Mouse (Mus musculus) spleen, postnatal 14 days (tissue): ENCODE measurements around the gene Plek2.
A peak's percentile ranks its signal among the peaks of the same experiment; 100 is the strongest.
"Not testable (repeated sequence)": the region's sequence is repeated elsewhere in the genome, so short reads cannot be mapped to it uniquely, and the experiment has no call there.

Source experiments
- DNase-seq, 2 experiments: peaks; one replicate each; pipeline ENCODE4 v3.0.0; 2021 to 2022; ENCODE audit warnings: low spot score in 2 of 2

Gene Plek2

GRCm38 (mm10) chr12:78906707-78907162 lies at the start of gene Plek2:
Gene Plek2 (minus strand): TSS chr12:78906964.
- DNase-seq, result peak; percentile 83

DNA sequence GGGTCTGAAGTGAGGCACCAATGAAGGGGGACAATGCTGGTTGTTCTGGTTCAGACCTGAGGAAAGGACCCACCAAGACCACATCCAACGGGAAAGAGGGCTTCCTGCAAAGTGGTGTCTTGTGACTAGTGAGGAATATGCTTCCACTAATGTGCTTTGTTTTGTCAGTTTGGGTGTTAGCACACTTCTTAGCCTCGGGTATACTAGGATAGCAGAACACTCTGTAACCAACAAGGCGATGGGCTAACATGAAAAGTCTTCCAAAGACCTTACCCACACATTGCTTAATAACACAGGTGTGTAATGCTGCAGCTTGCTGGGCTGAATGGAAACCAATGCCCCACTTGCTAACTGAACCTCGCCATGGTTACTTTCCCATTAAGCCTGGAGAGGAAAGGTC lies 49.6 kb upstream of the Plek2 start:
- DNase-seq, result no peak

DNA sequence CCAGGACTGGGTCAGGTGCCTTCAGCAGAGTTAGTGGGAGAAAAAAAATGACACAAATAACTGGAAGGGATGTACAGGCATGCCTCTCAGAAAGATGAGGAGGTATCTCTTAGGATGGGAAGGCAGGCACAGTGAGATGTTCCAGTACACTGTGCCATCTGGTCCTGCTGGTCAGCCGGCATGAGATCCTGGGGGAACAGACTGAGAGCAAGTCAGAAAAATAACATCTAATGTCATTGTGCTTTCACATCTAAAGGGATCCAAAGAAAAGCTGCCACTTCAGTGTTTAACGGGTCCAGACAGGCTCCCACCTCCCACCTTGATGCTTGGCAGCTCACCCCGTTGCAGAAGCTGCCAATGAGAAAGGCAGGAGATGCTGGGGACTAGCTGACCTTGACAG lies 45.7 kb upstream of the Plek2 start:
- DNase-seq, result no peak

GRCm38 (mm10) chr12:78952053-78952452 lies 45.3 kb upstream of the Plek2 start:
- no peak for DNase-seq

GRCm38 (mm10) chr12:78947661-78948060 lies 40.9 kb upstream of the Plek2 start:
- no peak for DNase-seq

- DNase-seq, result no peak
Measured at GRCm38 (mm10) chr12:78947161-78947560, 40.4 kb upstream of the Plek2 start.

DNA sequence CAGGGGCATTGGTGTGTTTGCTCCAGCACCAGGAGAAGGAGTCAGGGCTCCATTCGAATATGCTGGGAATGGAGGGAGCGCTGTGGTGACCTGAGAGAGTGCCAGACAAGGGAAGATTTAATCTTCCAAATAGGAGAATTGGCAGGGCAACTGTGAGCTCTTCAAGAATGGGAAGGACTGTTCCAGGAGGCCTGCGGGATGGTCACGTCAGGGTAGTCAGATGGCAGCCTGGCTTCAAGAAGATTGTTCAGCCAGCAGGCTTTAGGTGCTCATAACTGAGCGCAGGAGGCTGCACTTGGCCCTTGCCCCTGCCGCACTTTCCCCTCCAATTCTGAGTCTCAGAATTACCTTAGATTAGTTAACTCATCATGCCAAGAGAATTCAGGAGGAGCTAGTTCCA lies 36.2 kb upstream of the Plek2 start:
- DNase-seq, result no peak

DNA sequence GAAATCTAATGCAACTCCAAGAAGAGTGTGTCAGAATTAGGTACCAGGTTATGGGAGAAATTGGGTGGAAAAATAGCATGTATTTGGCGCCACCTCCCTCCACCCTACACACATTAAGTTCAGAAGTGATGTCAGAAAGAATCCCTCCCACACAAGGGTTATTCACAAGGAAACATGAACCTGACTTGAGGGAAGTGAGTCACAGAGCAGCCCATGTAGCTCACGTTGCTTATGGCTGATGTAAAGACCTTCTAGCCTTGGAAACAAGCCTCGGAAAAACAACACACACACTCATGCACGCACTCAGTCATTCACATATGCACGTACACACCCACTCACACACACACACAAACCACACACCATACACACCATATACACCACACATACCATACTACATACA lies 33.3 kb upstream of the Plek2 start:
- DNase-seq, result no peak

GRCm38 (mm10) chr12:78939393-78940037 lies 32.8 kb upstream of the Plek2 start:
- DNase-seq, result no peak

DNA sequence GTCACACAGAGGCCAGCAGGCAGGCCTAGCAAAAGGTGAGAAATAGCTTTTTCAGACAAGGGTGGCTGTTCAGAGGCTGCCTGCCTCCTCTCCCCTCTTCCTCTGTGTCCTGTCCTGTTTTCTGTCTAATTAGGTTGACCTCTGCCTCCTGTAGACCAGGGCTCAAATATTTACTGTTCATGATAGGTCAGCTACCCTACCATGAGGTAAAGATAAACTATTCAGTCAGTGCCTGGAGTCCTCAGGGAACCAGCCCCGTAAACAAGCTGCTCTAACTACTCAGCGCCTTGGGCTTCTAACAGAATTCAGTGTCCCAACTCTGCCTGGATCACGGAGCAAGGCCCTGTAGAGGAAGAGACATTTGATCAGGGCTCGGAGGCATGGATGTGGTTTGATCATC lies 29.7 kb upstream of the Plek2 start:
- no peak for DNase-seq

DNA sequence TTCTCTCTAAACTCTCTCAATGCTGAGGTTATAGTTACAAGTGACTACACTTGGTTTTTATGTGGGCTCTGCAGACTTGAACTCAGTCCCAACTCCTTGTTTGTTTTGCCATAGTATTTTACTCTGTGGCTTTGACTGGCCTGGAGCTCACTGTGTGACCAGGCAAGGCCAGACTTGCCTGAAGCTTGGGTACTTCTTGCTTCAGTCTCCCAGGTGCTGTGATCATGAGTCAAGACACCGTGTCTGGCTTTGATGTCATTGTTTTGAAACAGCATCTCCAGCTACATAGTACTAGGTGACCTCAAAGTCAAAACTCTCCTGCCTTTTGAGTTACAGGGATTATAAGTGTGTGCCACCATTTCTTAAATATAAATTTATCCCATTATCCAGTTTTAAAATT lies 23.1 kb upstream of the Plek2 start:
- no peak for DNase-seq

DNA sequence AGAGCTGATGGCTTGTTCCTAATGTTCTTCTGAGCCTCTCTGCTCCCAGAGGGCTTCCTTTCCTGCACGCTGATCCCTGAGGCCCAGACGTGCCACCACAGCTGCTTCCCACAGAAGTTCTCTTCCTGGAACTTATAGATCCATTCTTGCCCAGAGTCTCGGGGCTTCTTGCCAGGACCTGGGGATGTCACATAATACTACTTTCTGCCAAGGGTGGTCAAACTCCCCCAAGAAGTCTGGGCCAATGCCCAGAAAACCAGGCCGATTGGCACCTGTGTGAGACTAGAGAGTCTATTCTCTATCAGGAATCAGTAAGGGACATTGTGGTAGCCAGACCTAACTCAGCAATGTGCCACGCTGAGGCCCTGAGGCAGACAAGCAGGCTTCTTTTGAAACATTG lies 20.5 kb upstream of the Plek2 start:
- no peak for DNase-seq

GRCm38 (mm10) chr12:78923539-78924189 lies 16.9 kb upstream of the Plek2 start:
- no peak for DNase-seq

DNA sequence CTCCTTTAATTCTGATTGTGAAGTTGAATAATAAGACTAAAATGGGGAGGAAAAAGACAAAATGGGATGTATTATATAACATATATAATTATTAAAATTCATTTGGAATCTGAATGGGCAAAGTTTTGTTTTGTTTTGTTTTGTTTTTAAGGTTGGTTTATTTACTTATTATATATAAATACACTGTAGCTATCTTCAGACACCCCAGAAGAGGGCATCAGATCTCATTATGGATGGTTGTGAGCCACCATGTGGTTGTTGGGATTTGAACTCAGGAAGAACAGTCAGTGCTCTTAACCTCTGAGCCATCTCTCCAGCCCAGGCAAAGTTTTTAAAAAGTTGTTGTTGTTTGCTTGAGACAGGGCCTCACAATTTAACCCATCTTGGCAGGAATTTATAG lies 16.2 kb upstream of the Plek2 start:
- not testable (repeated sequence) for DNase-seq

- DNase-seq, result no peak
Measured at GRCm38 (mm10) chr12:78922058-78922457, 15.3 kb upstream of the Plek2 start.

DNA sequence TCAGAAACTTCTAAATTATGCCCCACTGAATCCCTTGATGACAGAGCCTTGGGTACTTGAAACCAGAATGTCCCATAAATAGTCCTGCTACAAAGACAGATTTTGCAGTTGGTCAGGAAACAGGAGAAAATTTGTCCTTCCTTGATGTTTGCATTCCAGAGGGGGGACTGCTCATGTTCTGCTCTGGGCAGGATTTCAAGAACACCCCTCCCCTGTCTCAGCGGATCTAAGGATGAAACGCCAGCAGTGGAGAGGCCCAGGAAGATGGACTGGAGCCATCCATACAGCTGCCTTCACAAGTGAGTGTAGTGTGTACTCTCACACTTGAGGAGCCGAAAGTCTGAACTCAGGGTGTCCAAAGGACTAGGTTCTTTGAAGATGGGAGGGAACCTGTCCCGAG lies 14.7 kb upstream of the Plek2 start:
- DNase-seq, result no peak

DNA sequence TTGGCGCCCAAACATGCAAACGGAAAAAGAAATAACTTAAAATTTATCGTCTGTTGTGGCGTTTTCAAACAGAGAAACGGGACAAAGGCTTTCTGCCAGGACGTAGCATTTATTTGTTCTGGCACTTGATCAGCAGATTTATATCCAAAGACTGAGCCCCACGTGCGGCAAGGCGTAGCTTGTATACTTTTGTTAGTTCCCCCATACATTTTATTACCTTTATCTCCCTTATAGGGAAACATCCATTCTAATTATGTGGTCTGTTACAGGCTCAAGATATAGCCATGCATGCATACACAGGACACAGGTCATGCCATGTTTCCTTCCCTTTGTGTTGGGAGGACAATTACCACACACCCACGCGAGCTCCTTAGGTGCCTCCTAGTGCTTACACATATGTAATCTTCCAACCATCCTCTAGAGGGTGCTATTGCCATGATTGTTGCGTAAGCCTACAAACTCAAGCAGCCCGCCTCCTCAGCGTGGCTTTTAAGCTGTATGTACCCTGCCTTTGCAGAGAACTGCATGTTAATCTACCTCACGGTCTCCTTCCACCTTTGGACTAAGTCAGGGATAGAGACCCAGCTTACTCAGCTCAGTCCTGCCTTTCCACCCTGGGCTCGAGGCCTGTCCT lies 12.4 kb upstream of the Plek2 start:
- DNase-seq, result peak in 1 of 2 experiments; percentile 51

DNA sequence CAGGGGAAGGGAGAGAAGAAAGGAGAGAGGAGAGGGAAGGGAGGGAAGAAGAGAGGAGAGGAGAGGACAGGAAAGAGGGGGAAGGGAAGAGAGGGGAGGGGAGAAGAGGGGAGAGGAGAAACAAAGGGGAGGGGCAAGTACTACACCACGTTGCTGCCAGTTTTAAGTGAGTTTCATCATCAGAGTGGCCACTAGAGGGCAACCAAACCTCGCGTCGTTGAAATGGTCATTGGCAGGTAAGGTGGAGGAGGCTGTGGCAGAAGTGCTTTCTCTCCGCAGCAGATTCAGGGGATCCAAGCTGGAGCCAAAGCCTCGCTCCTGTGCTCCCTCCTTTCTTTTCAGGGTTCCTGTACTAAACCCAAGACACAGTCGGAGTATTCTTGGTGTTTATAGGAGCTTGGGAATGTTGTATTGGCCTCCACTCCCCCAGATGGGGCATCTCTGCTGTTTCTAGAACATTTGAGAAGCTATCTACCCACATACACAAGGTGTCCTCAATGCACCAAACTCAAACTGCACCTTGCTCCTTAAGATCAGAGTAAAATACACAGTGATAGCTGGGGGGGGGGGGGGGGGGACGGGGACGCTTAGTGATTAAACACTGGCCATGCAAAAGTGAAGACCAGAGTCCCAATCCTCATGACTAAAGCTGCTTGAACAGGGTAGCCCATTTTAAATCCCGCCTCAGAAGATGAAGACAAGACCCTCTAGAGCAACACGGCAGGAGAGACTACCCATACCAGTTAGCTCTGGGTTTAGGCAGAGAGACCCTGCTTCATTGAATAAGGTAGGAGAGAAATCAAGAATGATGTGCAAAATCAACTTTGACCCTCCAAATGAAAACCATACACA lies 11.7 kb upstream of the Plek2 start:
- peak; percentile 66 to 83 for DNase-seq

DNA sequence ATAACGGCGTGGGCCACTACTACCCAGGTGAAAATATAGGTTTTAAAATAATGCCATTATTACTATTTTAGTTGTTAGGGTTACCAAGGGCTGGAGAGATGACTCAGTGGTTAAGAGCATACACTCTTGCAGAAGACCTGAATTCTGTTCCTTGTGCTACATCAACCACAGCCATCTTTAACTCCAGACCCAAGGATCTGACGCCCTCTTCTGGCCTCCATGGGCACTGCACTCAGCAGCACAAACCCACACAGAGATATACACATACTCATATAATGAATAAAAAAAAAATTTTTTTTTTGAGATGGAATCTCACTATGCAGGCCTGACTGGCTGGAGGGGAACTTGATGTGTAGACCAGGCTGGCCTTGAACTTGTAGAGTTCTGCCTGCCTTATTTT lies 9.5 kb upstream of the Plek2 start:
- no peak for DNase-seq

DNA sequence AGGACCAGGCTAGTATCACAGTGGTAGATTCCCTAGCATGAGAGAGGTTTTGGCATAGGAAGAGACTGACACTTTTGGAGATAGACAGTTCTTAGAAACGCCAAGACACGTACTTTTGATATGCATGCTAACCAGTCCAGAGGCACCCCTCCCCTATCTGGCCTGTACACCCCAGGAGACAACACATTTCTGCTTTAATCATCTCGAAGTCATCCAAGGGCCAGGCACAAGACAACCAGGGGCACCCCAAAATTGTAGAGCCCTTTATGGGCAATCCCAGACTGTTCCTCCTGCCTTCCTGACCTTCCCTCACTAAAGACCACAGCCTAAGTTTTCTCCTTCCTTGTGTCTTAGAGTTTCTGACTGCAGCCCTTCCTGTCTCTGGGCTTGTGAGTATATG lies 8.8 kb upstream of the Plek2 start:
- no peak for DNase-seq

DNA sequence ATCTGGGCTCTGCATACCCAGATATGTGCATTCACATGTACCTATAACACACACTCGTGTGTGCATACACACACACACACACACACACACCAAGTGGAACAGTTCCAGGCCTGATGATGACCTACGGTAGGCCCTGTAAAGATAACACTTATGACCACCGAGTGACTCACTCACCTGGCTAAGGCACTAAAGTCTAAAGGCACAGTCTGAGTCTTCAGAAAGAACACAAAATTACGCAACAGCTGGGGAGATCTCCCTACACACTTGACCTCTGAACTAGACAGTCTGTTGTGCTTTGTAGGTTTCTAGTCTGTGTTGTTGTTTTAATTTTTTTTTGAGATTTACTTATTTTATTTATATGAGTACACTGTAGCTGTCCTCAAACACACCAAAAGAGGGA lies 7.7 kb upstream of the Plek2 start:
- DNase-seq, result no peak

GRCm38 (mm10) chr12:78911707-78912417 lies 5.1 kb upstream of the Plek2 start:
- peak; percentile 56 to 66 for DNase-seq
